Mouse (Mus musculus): ENCODE measurements around the gene Srcin1.

- no peak for TF ChIP-seq POLR2A (IDR thresholded peaks at IDR 0.05; ENCODE audit: control insufficient read depth, low read depth, low read length)
- TF ChIP-seq CTCF (IDR thresholded peaks at IDR 0.05; ENCODE audit: control insufficient read depth, insufficient read depth, insufficient replicate concordance, low read depth, low read length): no peak
These were observed 23.1 kb upstream of the Srcin1 start for GRCm38 (mm10) chr11:97599104-97599503.

All from testis, adult 2 months (tissue).